24 mouse cellular contexts compared by ENCODE assay signal in genomic region chr10:127907386-127907951, GRCm38 (mm10). TPM values are rescaled to one million over a fixed set of nuclear protein-coding genes. Genes with fewer than 3 reads are reported as not detected.
"Had no signal": no experiment of that assay in that cellular context is flagged by ENCODE, and none has a peak within 500 bp of the region (broad histone marks: within the 10 kb centered on the region; RNA-seq: fewer than 3 reads in every experiment).

No protein-coding gene starts in this region.

- DNase-seq: lung, adult 18-20 months; lung, embryonic 14.5 days; lung, postnatal 10 days; lung, postnatal 4 days; midbrain, embryonic 14.5 days; right cerebral cortex, postnatal 14 days; thymus, adult 2 months; thymus, postnatal 25 days; thymus, postnatal 4 days had no signal

- H3K27me3 ChIP-seq: midbrain, embryonic 12.5 days; neural tube, embryonic 13.5 days; neural tube, embryonic 15.5 days; stomach, embryonic 15.5 days had no signal

- H3K4me2 ChIP-seq: lung, embryonic 14.5 days; midbrain, embryonic 12.5 days; neural tube, embryonic 13.5 days; neural tube, embryonic 15.5 days; stomach, embryonic 15.5 days had no signal

- H3K27ac ChIP-seq: midbrain, embryonic 10.5 days; midbrain, embryonic 12.5 days; neural tube, embryonic 13.5 days; neural tube, embryonic 15.5 days; stomach, embryonic 15.5 days; stomach, postnatal 0 days had no signal

- H3K4me1 ChIP-seq: midbrain, embryonic 10.5 days; midbrain, embryonic 12.5 days had no signal

- H3K9ac ChIP-seq: lung, embryonic 14.5 days; midbrain, embryonic 12.5 days; neural tube, embryonic 13.5 days; neural tube, embryonic 15.5 days; stomach, embryonic 15.5 days had no signal

- H3K9me3 ChIP-seq: midbrain, embryonic 10.5 days; midbrain, embryonic 12.5 days; neural tube, embryonic 13.5 days; neural tube, embryonic 15.5 days; stomach, embryonic 15.5 days had no signal

- H3K4me3 ChIP-seq: midbrain, embryonic 10.5 days; midbrain, embryonic 12.5 days; myocyte; neural tube, embryonic 13.5 days; neural tube, embryonic 15.5 days; stomach, embryonic 15.5 days had no signal

- ATAC-seq: midbrain, embryonic 16.5 days had no signal

- H3K36me3 ChIP-seq: midbrain, embryonic 10.5 days; midbrain, embryonic 12.5 days; neural tube, embryonic 13.5 days; neural tube, embryonic 15.5 days; stomach, embryonic 15.5 days had no signal

RNA-seq across cellular contexts. Expression of gene Sdr9c7, which starts 9.2 kb away (rescaled TPM):
- total RNA-seq: megakaryocyte, adult 5-6 weeks; megakaryocyte-erythroid progenitor cell, adult 5-6 weeks had no signal
- polyA plus RNA-seq: lung, embryonic 14.5 days; lung, embryonic 16.5 days; midbrain, embryonic 10.5 days; midbrain, embryonic 12.5 days; midbrain, embryonic 14.5 days; midbrain, embryonic 16.5 days; myocyte; neural tube, embryonic 11.5 days; neural tube, embryonic 13.5 days; neural tube, embryonic 15.5 days had no signal

RNA-seq across cellular contexts. Expression of gene Rdh7, which starts 18.9 kb away (rescaled TPM):
- total RNA-seq: megakaryocyte, adult 5-6 weeks; megakaryocyte-erythroid progenitor cell, adult 5-6 weeks had no signal
- polyA plus RNA-seq: lung, embryonic 14.5 days; lung, embryonic 16.5 days; midbrain, embryonic 10.5 days; midbrain, embryonic 12.5 days; midbrain, embryonic 14.5 days; midbrain, embryonic 16.5 days; myocyte; neural tube, embryonic 11.5 days; neural tube, embryonic 13.5 days; neural tube, embryonic 15.5 days; testis, adult 2 months; urinary bladder, adult 2 months had no signal

RNA-seq across cellular contexts. Expression of gene Rdh16f2, which starts 41.2 kb away (rescaled TPM):
- total RNA-seq: megakaryocyte, adult 5-6 weeks; megakaryocyte-erythroid progenitor cell, adult 5-6 weeks had no signal
- polyA plus RNA-seq: lung, embryonic 14.5 days; lung, embryonic 16.5 days; midbrain, embryonic 10.5 days; midbrain, embryonic 12.5 days; midbrain, embryonic 14.5 days; midbrain, embryonic 16.5 days; neural tube, embryonic 11.5 days; neural tube, embryonic 13.5 days; neural tube, embryonic 15.5 days; stomach, embryonic 15.5 days; stomach, postnatal 0 days; thymus, adult 2 months; urinary bladder, adult 2 months had no signal

RNA-seq across cellular contexts. Expression of gene Rdh19, which starts 57.7 kb away (rescaled TPM):
- total RNA-seq: megakaryocyte, adult 5-6 weeks; megakaryocyte-erythroid progenitor cell, adult 5-6 weeks had no signal
- polyA plus RNA-seq: lung, embryonic 14.5 days; lung, embryonic 16.5 days; midbrain, embryonic 10.5 days; midbrain, embryonic 12.5 days; midbrain, embryonic 14.5 days; midbrain, embryonic 16.5 days; myocyte; neural tube, embryonic 11.5 days; neural tube, embryonic 13.5 days; neural tube, embryonic 15.5 days; spleen, adult 2 months; stomach, embryonic 15.5 days; stomach, postnatal 0 days; testis, adult 2 months; thymus, adult 2 months; urinary bladder, adult 2 months had no signal
